Mouse (Mus musculus): ENCODE data around the gene Mrpl58. TPM values are rescaled to one million over a fixed set of nuclear protein-coding genes. Genes with fewer than 3 reads are reported as not detected.

The Mrpl58 gene
- polyA plus RNA-seq, 1 experiment from 2014 or later, result 242 TPM

DNA sequence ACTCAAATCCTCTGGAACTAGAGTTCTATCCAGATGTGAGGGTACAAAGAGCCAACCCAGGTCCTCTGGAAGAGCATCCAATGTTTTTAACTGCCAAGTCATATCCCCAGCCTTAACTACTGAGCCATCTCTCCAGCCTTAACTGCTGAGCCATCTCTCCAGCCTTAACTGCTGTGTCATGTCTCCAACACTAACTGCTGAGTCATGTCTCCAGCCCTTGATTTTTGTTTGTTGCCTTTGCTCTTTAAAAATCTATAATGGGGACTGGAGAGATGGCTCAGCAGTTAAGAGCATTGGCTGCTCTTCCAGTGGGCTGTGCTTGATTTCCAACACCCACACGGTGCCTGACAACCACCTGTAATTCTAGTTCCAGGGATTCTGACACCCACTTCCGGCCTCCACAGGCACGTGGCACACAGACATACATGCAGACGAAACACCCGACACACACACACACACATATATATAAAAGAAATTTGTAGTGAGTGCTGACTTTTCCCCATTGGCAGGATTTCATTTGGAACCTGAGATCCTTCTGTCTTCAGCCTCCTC is 34.1 kb downstream of the Mrpl58 start:
- no peaks in the 10 kb centered on the region for H3K36me3 ChIP-seq (ENCODE audit: insufficient read depth)
- no peak overlapping the region for H3K27ac ChIP-seq (ENCODE audit: low read depth)
- no peaks in the 10 kb centered on the region for H3K9me3 ChIP-seq (ENCODE audit: low read depth, low read length)
- TF ChIP-seq CTCF (IDR thresholded peaks at IDR 0.05; ENCODE audit: low read depth), result no peak
- H3K9ac ChIP-seq, result no peak overlapping the region
- DNase-seq, result no peak
- H3K4me1 ChIP-seq (ENCODE audit: insufficient read depth), result no peaks in the 10 kb centered on the region
- H3K4me2 ChIP-seq, result no peak overlapping the region
- no peak overlapping the region for H3K4me3 ChIP-seq (ENCODE audit: low read depth, low read length)
- whole genome bisulfite sequencing, result 62% methylated on average over 5 of the region's 5 CpGs
- H3K27me3 ChIP-seq (ENCODE audit: insufficient read depth, low read length), result no peaks in the 10 kb centered on the region
- no peak for ATAC-seq (ENCODE audit: insufficient read depth)

DNA sequence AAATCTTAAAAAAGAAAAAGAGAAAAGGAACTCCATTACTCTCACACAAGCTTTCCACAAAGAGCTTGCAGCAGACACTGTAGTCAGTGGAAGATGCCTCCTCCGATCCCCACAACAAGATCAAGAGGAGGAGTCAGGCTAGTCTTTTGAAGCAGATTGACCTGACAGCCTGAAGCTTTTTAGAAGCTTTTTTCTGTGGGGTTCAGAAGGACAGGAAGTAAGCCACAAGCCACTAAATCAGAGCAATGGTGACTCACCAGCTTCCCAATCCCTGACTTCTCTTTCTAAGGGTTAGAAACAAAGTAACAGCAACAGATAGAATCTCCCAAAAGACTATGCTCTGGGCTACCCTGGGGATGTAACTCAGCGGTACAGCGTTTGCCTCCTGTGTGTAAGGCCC is 35.8 kb downstream of the Mrpl58 start:
- Histone ChIP-seq H3K4me2 (no peak overlapping the region), H3K36me3 (ENCODE audit: insufficient read depth) (no peaks in the 10 kb centered on the region), H3K27me3 (ENCODE audit: insufficient read depth, low read length) (no peaks in the 10 kb centered on the region), H3K9ac (no peak overlapping the region), H3K4me3 (ENCODE audit: low read depth, low read length) (no peak overlapping the region), H3K9me3 (ENCODE audit: low read depth, low read length) (no peaks in the 10 kb centered on the region), H3K4me1 (ENCODE audit: insufficient read depth) (no peaks in the 10 kb centered on the region), H3K27ac (ENCODE audit: low read depth) (no peak overlapping the region)
- ATAC-seq (ENCODE audit: insufficient read depth), result no peak
- no peak for DNase-seq
- no peak for TF ChIP-seq CTCF (IDR thresholded peaks at IDR 0.05; ENCODE audit: low read depth)
- 80% methylated on average over 3 of the region's 3 CpGs for WGBS

DNA sequence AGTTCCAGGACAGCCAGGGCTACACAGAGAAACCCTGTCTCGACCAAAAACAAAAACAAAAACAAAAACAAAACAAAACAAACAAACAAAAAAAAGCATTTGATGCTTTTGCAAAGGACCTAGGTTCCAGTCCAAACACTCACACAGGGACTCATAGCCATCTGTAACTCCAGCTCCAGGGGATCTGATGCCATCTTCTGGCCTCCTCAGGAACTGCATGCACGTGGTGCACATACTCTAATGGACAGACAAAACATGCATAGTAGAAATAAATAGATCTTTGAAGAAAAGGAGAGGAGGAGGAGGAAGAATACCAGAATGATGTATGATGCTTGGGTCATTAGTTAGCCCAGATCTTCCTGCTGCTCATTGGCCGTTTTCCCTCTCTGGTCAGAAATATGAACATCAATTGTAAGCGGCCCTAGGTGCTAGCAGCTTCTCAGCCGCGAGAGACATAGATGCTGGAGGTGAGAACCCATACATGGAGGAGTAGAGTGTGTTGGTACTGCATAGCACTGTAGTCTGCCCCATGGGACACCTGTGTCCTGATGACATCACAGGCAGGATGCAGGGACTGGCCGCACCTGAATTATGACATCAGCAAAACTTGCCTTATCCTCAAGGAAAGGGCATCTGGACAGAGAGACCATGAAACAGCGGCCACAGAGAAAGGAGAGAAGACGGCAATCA is 36.5 kb downstream of the Mrpl58 start, which contains the start of gene Trim80:
Gene Trim80 (plus strand): TSS at position 640 of the 690 bp plus-strand sequence.
- ATAC-seq (ENCODE audit: insufficient read depth) (no peak), DNase-seq (no peak)
- Histone ChIP-seq H3K27me3 (ENCODE audit: insufficient read depth, low read length) (no peaks in the 10 kb centered on the region), H3K4me3 (ENCODE audit: low read depth, low read length) (no peak within 1 kb of the TSS), H3K4me2 (no peak within 1 kb of the TSS), H3K36me3 (ENCODE audit: insufficient read depth) (no peaks in the 10 kb centered on the region), H3K9me3 (ENCODE audit: low read depth, low read length) (no peaks in the 10 kb centered on the region), H3K4me1 (ENCODE audit: insufficient read depth) (no peaks in the 10 kb centered on the region), H3K27ac (ENCODE audit: low read depth) (no peak within 1 kb of the TSS), H3K9ac (no peak within 1 kb of the TSS)
- 95% methylated on average over 9 of the region's 9 CpGs for WGBS
- TF ChIP-seq CTCF (IDR thresholded peaks at IDR 0.05; ENCODE audit: low read depth), result peak; percentile 50

DNA sequence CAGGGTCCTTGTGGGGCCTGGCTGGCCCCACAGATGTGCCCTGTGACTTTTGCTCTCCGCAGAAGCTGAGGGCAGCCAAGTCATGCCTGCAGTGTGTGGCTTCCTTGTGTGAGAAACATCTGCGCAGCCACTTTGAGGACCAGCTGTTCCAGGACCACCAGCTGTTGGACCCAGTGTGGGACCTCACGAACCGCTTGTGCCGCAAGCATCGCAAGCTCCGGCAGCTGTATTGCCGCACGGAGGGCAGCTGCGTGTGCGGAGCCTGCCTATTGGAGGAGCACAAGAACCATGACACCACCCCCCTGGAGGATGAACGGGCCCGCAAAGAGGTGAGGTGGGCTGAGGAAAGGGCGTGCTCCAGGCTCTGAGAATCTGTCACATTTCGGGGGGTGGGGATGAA is 37.9 kb downstream of the Mrpl58 start:
- Histone ChIP-seq H3K4me2 (no peak overlapping the region), H3K4me3 (ENCODE audit: low read depth, low read length) (no peak overlapping the region), H3K9me3 (ENCODE audit: low read depth, low read length) (no peaks in the 10 kb centered on the region), H3K4me1 (ENCODE audit: insufficient read depth) (no peaks in the 10 kb centered on the region), H3K27me3 (ENCODE audit: insufficient read depth, low read length) (no peaks in the 10 kb centered on the region), H3K9ac (no peak overlapping the region), H3K27ac (ENCODE audit: low read depth) (no peak overlapping the region), H3K36me3 (ENCODE audit: insufficient read depth) (no peaks in the 10 kb centered on the region)
- no peak for TF ChIP-seq CTCF (IDR thresholded peaks at IDR 0.05; ENCODE audit: low read depth)
- DNase-seq (peak; percentile 15), ATAC-seq (ENCODE audit: insufficient read depth) (no peak)
- 37% methylated on average over 15 of the region's 15 CpGs for WGBS

DNA sequence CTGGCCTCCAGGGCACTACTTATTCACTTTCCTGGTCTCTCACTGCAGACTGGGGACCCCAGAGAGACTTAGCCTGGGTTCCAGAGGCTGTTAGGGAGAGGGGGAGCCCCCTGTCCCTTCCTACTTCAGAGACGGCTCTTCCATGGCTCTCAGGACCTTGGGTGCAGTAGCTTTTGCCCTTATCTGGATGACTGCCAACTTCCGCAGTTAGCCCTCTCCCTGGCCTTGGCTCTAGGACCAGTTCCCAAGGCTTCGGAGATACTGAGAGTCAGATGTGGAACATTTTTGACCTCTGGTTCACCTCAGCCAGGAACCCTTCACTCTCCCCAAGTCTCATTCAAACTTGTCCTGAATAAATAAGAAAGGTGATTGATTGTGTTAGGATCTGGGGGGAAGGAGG is 43.4 kb downstream of the Mrpl58 start:
- Histone ChIP-seq H3K9ac (0 out of 2 replicates have a peak overlapping the region, but pooled peaks have one; percentile 4), H3K4me3 (ENCODE audit: low read depth, low read length) (no peak overlapping the region), H3K27me3 (ENCODE audit: insufficient read depth, low read length) (no peaks in the 10 kb centered on the region), H3K36me3 (ENCODE audit: insufficient read depth) (no peaks in the 10 kb centered on the region), H3K4me2 (no peak overlapping the region), H3K27ac (ENCODE audit: low read depth) (no peak overlapping the region), H3K9me3 (ENCODE audit: low read depth, low read length) (no peaks in the 10 kb centered on the region), H3K4me1 (ENCODE audit: insufficient read depth) (no peaks in the 10 kb centered on the region)
- 23% methylated on average over 3 of the region's 3 CpGs for WGBS
- no peak for TF ChIP-seq CTCF (IDR thresholded peaks at IDR 0.05; ENCODE audit: low read depth)
- DNase-seq (peak; percentile 31), ATAC-seq (ENCODE audit: insufficient read depth) (no peak)

DNA sequence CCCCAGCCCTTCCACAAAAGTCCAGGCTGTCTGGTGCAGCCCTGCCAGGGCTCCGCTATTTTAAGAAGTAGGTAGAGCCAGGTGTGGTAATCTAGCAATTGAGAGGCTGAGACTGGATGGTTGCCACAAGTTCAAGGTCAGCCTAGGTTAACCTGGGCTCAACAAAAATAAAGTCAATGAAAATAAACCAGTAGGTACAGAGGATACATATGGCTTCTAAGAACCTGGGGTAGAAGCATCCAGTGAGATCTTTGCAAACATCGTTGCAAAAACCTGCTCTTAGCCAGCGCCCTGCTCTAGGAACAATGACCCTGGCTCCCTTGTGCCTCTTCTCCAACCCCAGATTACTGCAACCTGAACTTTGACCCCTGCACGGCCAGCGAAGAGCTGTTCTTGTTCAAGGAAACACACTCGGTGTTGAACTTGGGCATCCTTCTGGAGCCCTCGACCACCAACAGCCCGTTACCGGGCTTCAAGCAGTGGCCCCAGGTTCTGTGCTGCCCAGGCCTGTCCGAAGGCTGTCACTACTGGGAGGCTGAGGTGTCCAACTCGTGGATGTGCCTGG is 43.9 kb downstream of the Mrpl58 start:
- no peak overlapping the region for H3K9ac ChIP-seq
- ATAC-seq (ENCODE audit: insufficient read depth) (no peak), DNase-seq (no peak)
- TF ChIP-seq CTCF (IDR thresholded peaks at IDR 0.05; ENCODE audit: low read depth), result no peak
- no peak overlapping the region for H3K4me3 ChIP-seq (ENCODE audit: low read depth, low read length)
- 75% methylated on average over 11 of the region's 11 CpGs for WGBS
- H3K9me3 ChIP-seq (ENCODE audit: low read depth, low read length), result no peaks in the 10 kb centered on the region
- no peak overlapping the region for H3K27ac ChIP-seq (ENCODE audit: low read depth)
- no peaks in the 10 kb centered on the region for H3K4me1 ChIP-seq (ENCODE audit: insufficient read depth)
- no peaks in the 10 kb centered on the region for H3K36me3 ChIP-seq (ENCODE audit: insufficient read depth)
- H3K4me2 ChIP-seq, result no peak overlapping the region
- H3K27me3 ChIP-seq (ENCODE audit: insufficient read depth, low read length), result no peaks in the 10 kb centered on the region

DNA sequence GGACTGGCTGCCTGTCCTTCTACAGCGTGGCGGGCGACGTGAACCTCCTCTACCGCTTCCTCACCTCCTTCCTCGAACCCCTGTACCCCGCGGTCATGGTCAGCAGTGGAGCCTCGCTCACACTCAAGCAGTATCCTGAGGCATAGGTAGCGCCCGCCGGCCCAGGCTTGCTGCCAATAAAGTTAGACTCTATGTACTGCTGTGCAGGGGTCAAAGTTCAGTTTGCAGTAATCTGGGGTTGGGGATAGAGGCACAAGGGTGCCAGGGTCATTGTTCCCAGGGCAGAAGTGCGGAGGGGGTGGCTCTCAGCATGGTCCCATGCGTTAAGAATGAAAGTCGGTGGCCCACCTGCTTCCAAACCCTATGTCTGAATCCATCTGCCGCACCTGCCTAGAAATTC is 44.5 kb downstream of the Mrpl58 start:
- no peak for TF ChIP-seq CTCF (IDR thresholded peaks at IDR 0.05; ENCODE audit: low read depth)
- no peak overlapping the region for H3K4me3 ChIP-seq (ENCODE audit: low read depth, low read length)
- no peaks in the 10 kb centered on the region for H3K36me3 ChIP-seq (ENCODE audit: insufficient read depth)
- no peaks in the 10 kb centered on the region for H3K27me3 ChIP-seq (ENCODE audit: insufficient read depth, low read length)
- no peaks in the 10 kb centered on the region for H3K4me1 ChIP-seq (ENCODE audit: insufficient read depth)
- ATAC-seq (ENCODE audit: insufficient read depth), result no peak
- no peak overlapping the region for H3K4me2 ChIP-seq
- no peaks in the 10 kb centered on the region for H3K9me3 ChIP-seq (ENCODE audit: low read depth, low read length)
- WGBS, result 82% methylated on average over 16 of the region's 16 CpGs
- no peak overlapping the region for H3K9ac ChIP-seq
- H3K27ac ChIP-seq (ENCODE audit: low read depth), result no peak overlapping the region
- DNase-seq, result no peak

Data from lung, embryonic 14.5 days (tissue).